Comparison of ENCODE assay signal across 8 mouse cellular contexts in the genomic region with DNA sequence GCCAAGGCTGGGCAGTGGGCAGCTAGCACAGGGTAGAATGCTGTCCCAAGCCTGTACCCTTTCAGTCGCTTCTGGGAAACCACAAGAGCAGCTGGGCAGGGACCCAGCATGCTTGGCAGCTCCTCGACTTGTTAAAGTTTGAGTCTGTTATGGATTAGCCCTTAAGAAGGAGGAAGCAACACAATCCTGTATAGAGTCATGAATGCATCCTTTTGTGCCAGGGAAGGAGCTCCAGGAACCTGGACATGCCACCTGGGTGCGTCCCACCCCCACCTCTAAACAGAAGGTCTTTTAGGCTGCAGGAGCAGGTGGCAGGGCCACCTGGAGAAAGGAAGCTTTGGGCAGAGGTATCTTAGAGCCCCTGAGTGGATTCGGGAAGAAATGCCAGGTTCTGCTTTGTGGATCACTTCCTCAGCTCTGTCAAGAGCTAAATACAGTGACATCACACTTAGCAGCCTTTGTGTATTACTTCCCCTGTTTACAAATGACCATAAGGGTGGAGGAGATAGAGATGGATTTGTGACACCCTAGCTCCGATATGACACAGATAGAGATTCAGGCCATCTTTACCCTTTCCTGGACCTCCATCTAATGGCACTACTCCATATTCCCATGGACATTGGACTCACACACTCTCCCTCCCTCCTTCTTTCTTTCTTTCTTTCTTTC. TPM values are rescaled to one million over a fixed set of nuclear protein-coding genes. Genes with fewer than 3 reads are reported as not detected.
DNase-seq lines count a peak whose midpoint lies in the region; ATAC-seq lines count a peak whose summit lies in the region.

No protein-coding gene starts in this region.

- peak overlapping the region; percentile 99 for H3K4me3 ChIP-seq in megakaryocyte, embryonic 14.5 days (replicated peaks)

- no peaks in the 10 kb centered on the region for H3K9me3 ChIP-seq in megakaryocyte, embryonic 14.5 days

- no peak for ATAC-seq in erythroid progenitor cell, adult 5-6 weeks (replicated peaks; ENCODE audit: low FRiP score, poor library complexity, severe bottlenecking)

- intact Hi-C loops in heart, postnatal 25 days (cut with DNase I): no loop called here

- peaks cover 100% of the 10 kb centered on the region for H3K4me1 ChIP-seq in megakaryocyte, embryonic 14.5 days

- DNase-seq in heart, adult 11 months: peak; percentile 97
- no peak for DNase-seq in heart, postnatal 25 days (ENCODE audit: low spot score)
- peak; percentile 41 for DNase-seq in urinary bladder, postnatal 14 days (ENCODE audit: low spot score)
- no peak for DNase-seq in urinary bladder, adult 2 months (ENCODE audit: low spot score)
- DNase-seq in heart, postnatal 4 days: peak; percentile 59
- no peak for DNase-seq in spleen, postnatal 10 days (ENCODE audit: low spot score in 2 of 2)

- H3K36me3 ChIP-seq in megakaryocyte, embryonic 14.5 days (replicated peaks; ENCODE audit: low read length): peaks cover 98% of the 10 kb centered on the region

- H3K27me3 ChIP-seq in megakaryocyte, embryonic 14.5 days (replicated peaks): no peaks in the 10 kb centered on the region

RNA-seq across cellular contexts. Expression of gene Cd81, which starts 6.8 kb away (rescaled TPM):
- 100 to 1,000 TPM; 424 to 455 TPM for total RNA-seq in heart, postnatal 25 days (2021)
- 591 and 684 TPM in 2 replicates for polyA plus RNA-seq in urinary bladder, adult 2 months (2012; rRNA removed)
- total RNA-seq in heart, postnatal 4 days (2021): 100 to 1,000 TPM; 600 to 620 TPM
- polyA plus RNA-seq in megakaryocyte, embryonic 14.5 days (2012; ENCODE audit: insufficient read depth, low replicate concordance): 774 and 1,679 TPM in 2 replicates
- 102 and 110 TPM in 2 replicates for total RNA-seq in erythroid progenitor cell, adult 5-6 weeks (2015; ENCODE audit: low replicate concordance)
- total RNA-seq in erythroid progenitor cell, adult 5-6 weeks (2017; ENCODE audit: low replicate concordance): 92.2 and 202 TPM in 2 replicates

RNA-seq across cellular contexts. Expression of gene Tssc4, which starts 9.7 kb away (rescaled TPM):
- total RNA-seq in heart, postnatal 25 days (2021): 10 to 100 TPM; 13.8 to 19.6 TPM
- polyA plus RNA-seq in urinary bladder, adult 2 months (2012; rRNA removed): 44.7 and 57.5 TPM in 2 replicates
- 10 to 100 TPM; 32.6 to 33.9 TPM for total RNA-seq in heart, postnatal 4 days (2021)
- 167 and 219 TPM in 2 replicates for polyA plus RNA-seq in megakaryocyte, embryonic 14.5 days (2012; ENCODE audit: insufficient read depth, low replicate concordance)
- total RNA-seq in erythroid progenitor cell, adult 5-6 weeks (2015; ENCODE audit: low replicate concordance): 10.9 and 13.7 TPM in 2 replicates
- total RNA-seq in erythroid progenitor cell, adult 5-6 weeks (2017; ENCODE audit: low replicate concordance): 6.2 and 21.0 TPM in 2 replicates

RNA-seq across cellular contexts. Expression of gene Trpm5, which starts 35.1 kb away (rescaled TPM):
- total RNA-seq in heart, postnatal 25 days (2021): not detected
- 0.21 and 0.29 TPM in 2 replicates for polyA plus RNA-seq in urinary bladder, adult 2 months (2012; rRNA removed)
- under 1 TPM; 0.74 to 0.93 TPM for total RNA-seq in heart, postnatal 4 days (2021)
- not detected in 2 replicates for polyA plus RNA-seq in megakaryocyte, embryonic 14.5 days (2012; ENCODE audit: insufficient read depth, low replicate concordance)
- total RNA-seq in erythroid progenitor cell, adult 5-6 weeks (2015; ENCODE audit: low replicate concordance): not detected in 2 replicates
- total RNA-seq in erythroid progenitor cell, adult 5-6 weeks (2017; ENCODE audit: low replicate concordance): not detected in 2 replicates

RNA-seq across cellular contexts. Expression of gene Kcnq1, which starts 46.8 kb away (rescaled TPM):
- total RNA-seq in heart, postnatal 25 days (2021): 10 to 100 TPM; 37.4 to 37.7 TPM
- 1.0 and 1.5 TPM in 2 replicates for polyA plus RNA-seq in urinary bladder, adult 2 months (2012; rRNA removed)
- total RNA-seq in heart, postnatal 4 days (2021): 10 to 100 TPM; 51.7 to 55.3 TPM
- polyA plus RNA-seq in megakaryocyte, embryonic 14.5 days (2012; ENCODE audit: insufficient read depth, low replicate concordance): not detected in 2 replicates
- total RNA-seq in erythroid progenitor cell, adult 5-6 weeks (2015; ENCODE audit: low replicate concordance): not detected in 2 replicates
- total RNA-seq in erythroid progenitor cell, adult 5-6 weeks (2017; ENCODE audit: low replicate concordance): not detected in 2 replicates

RNA-seq across cellular contexts. Expression of gene Tspan32, which starts 54.5 kb away (rescaled TPM):
- total RNA-seq in heart, postnatal 25 days (2021): 1 to 10 TPM in 1 of 2 experiments, under 1 TPM in 1; 0.34 to 1.5 TPM
- 1.9 and 2.8 TPM in 2 replicates for polyA plus RNA-seq in urinary bladder, adult 2 months (2012; rRNA removed)
- total RNA-seq in heart, postnatal 4 days (2021): under 1 TPM; 0.45 to 0.64 TPM
- polyA plus RNA-seq in megakaryocyte, embryonic 14.5 days (2012; ENCODE audit: insufficient read depth, low replicate concordance): 109 and 119 TPM in 2 replicates
- 69.6 and 81.1 TPM in 2 replicates for total RNA-seq in erythroid progenitor cell, adult 5-6 weeks (2015; ENCODE audit: low replicate concordance)
- 47.7 and 48.9 TPM in 2 replicates for total RNA-seq in erythroid progenitor cell, adult 5-6 weeks (2017; ENCODE audit: low replicate concordance)

Comparison
In these comparisons a context has a peak if more than half of its experiments do, and no peak if none do; other contexts are left out.
1. DNase-seq: peak in heart, adult 11 months (single experiment), urinary bladder, postnatal 14 days (single experiment) and heart, postnatal 4 days (single experiment); none in heart, postnatal 25 days (single experiment), urinary bladder, adult 2 months (single experiment) and spleen, postnatal 10 days (0 of 2).